In genomic region chr8:124926351-124926771, GRCm38 (mm10) we compare ENCODE assay signal across 8 mouse cellular contexts. TPM values are rescaled to one million over a fixed set of nuclear protein-coding genes. Genes with fewer than 3 reads are reported as not detected.
DNase-seq lines count a peak whose midpoint lies in the region; ATAC-seq and TF ChIP-seq lines count a peak whose summit lies in the region.

No protein-coding gene starts in this region.

- no peak overlapping the region for H3K4me3 ChIP-seq in hindbrain, postnatal 0 days (ENCODE audit: low read length)
- no peak overlapping the region for H3K4me3 ChIP-seq in hindbrain, embryonic 13.5 days
- no peak overlapping the region for H3K4me3 ChIP-seq in heart, embryonic 12.5 days
- H3K4me3 ChIP-seq in lung, postnatal 0 days (ENCODE audit: low read depth, low read length) = no peak overlapping the region

- H3K36me3 ChIP-seq in hindbrain, postnatal 0 days (ENCODE audit: insufficient read depth, low read length) = no peaks in the 10 kb centered on the region
- H3K36me3 ChIP-seq in hindbrain, embryonic 13.5 days = peaks cover 23% of the 10 kb centered on the region
- H3K36me3 ChIP-seq in heart, embryonic 12.5 days = peaks cover 10% of the 10 kb centered on the region; the same call in 1 of the 2 replicates
- no peaks in the 10 kb centered on the region for H3K36me3 ChIP-seq in lung, postnatal 0 days (ENCODE audit: insufficient read depth, low read length)

- WGBS in hindbrain, postnatal 0 days = 70% methylated on average over 10 of the region's 10 CpGs
- WGBS in hindbrain, embryonic 13.5 days = 82% methylated on average over 10 of the region's 10 CpGs
- WGBS in heart, embryonic 12.5 days = 24% methylated on average over 10 of the region's 10 CpGs
- 28% methylated on average over 10 of the region's 10 CpGs for WGBS in lung, postnatal 0 days

- peak; percentile 62; the same call in 1 of the 2 replicates for ATAC-seq in hindbrain, postnatal 0 days
- no peak for ATAC-seq in hindbrain, embryonic 13.5 days (ENCODE audit: low FRiP score)
- ATAC-seq in heart, embryonic 12.5 days (ENCODE audit: insufficient number of reproducible peaks, low FRiP score) = peak; percentile 46
- peak; percentile 82 for ATAC-seq in lung, postnatal 0 days
- no peak for ATAC-seq in megakaryocyte-erythroid progenitor cell, adult 5-6 weeks (replicated peaks; ENCODE audit: low FRiP score, low TSS enrichment, poor library complexity, severe bottlenecking)
- no peak for ATAC-seq in frontal cortex, adult (ENCODE audit: low TSS enrichment)

- H3K9me3 ChIP-seq in hindbrain, postnatal 0 days (ENCODE audit: low read length) = no peaks in the 10 kb centered on the region
- no peaks in the 10 kb centered on the region for H3K9me3 ChIP-seq in hindbrain, embryonic 13.5 days
- no peaks in the 10 kb centered on the region for H3K9me3 ChIP-seq in heart, embryonic 12.5 days (replicated peaks)
- H3K9me3 ChIP-seq in lung, postnatal 0 days (ENCODE audit: low read length) = no peaks in the 10 kb centered on the region

- H3K4me1 ChIP-seq in hindbrain, postnatal 0 days (ENCODE audit: insufficient read depth, low read length) = no peaks in the 10 kb centered on the region
- H3K4me1 ChIP-seq in hindbrain, embryonic 13.5 days (replicated peaks) = peaks cover 27% of the 10 kb centered on the region
- H3K4me1 ChIP-seq in heart, embryonic 12.5 days (replicated peaks) = peaks cover 86% of the 10 kb centered on the region
- H3K4me1 ChIP-seq in lung, postnatal 0 days (ENCODE audit: insufficient read depth, low read depth, low read length) = peaks cover 5% of the 10 kb centered on the region

- no peak for TF ChIP-seq EP300 in lung, postnatal 0 days (IDR thresholded peaks at IDR 0.05)

- no peak for TF ChIP-seq CTCF in hindbrain, postnatal 0 days (IDR thresholded peaks at IDR 0.05; ENCODE audit: low read depth)
- no peak for TF ChIP-seq CTCF in lung, postnatal 0 days (IDR thresholded peaks at IDR 0.05)

- H3K27ac ChIP-seq in hindbrain, postnatal 0 days = no peak overlapping the region
- H3K27ac ChIP-seq in hindbrain, embryonic 13.5 days = no peak overlapping the region
- H3K27ac ChIP-seq in heart, embryonic 12.5 days (ENCODE audit: poor library complexity, severe bottlenecking) = peak overlapping the region; percentile 78
- H3K27ac ChIP-seq in lung, postnatal 0 days (ENCODE audit: low read length) = no peak overlapping the region

- no peak overlapping the region for H3K9ac ChIP-seq in hindbrain, postnatal 0 days (replicated peaks; ENCODE audit: low read length)
- H3K9ac ChIP-seq in hindbrain, embryonic 13.5 days = no peak overlapping the region
- no peak overlapping the region for H3K9ac ChIP-seq in heart, embryonic 12.5 days
- no peak overlapping the region for H3K9ac ChIP-seq in lung, postnatal 0 days (replicated peaks; ENCODE audit: low read depth)

- H3K27me3 ChIP-seq in hindbrain, postnatal 0 days (ENCODE audit: insufficient read depth, low read length) = no peaks in the 10 kb centered on the region
- H3K27me3 ChIP-seq in hindbrain, embryonic 13.5 days = no peaks in the 10 kb centered on the region
- H3K27me3 ChIP-seq in heart, embryonic 12.5 days (replicated peaks) = no peaks in the 10 kb centered on the region
- no peaks in the 10 kb centered on the region for H3K27me3 ChIP-seq in lung, postnatal 0 days (replicated peaks; ENCODE audit: insufficient read depth, low read length)

- DNase-seq in hindbrain, postnatal 0 days (ENCODE audit: low spot score) = peak; percentile 59
- DNase-seq in NIH3T3 (ENCODE audit: low read depth) = peak; percentile 99
- peak; percentile 48 for DNase-seq in lung, postnatal 0 days (ENCODE audit: low spot score)
- no peak for DNase-seq in cerebellum, adult 8-10 months

- no peak overlapping the region for H3K4me2 ChIP-seq in hindbrain, postnatal 0 days (ENCODE audit: low read depth, low read length)
- no peak overlapping the region for H3K4me2 ChIP-seq in hindbrain, embryonic 13.5 days
- H3K4me2 ChIP-seq in heart, embryonic 12.5 days = peak overlapping the region; percentile 7
- H3K4me2 ChIP-seq in lung, postnatal 0 days (replicated peaks; ENCODE audit: low read depth, low read length) = no peak overlapping the region

RNA-seq across cellular contexts. Expression of gene Egln1, which starts 22.8 kb away (rescaled TPM):
- total RNA-seq in hindbrain, postnatal 0 days (2014; rRNA removed) = 41.6 and 45.1 TPM in 2 replicates
- polyA plus RNA-seq in hindbrain, postnatal 0 days (2015; fragmentation: Nextera tagmentation; extraction: Ambion mirVana) = 13.5 and 14.1 TPM in 2 replicates
- 16.9 and 17.2 TPM in 2 replicates for polyA plus RNA-seq in hindbrain, embryonic 13.5 days (2015; fragmentation: Nextera tagmentation; extraction: Ambion mirVana)
- polyA plus RNA-seq in heart, embryonic 12.5 days (2016; fragmentation: Nextera tagmentation; extraction: Ambion mirVana) = 16.5 and 18.6 TPM in 2 replicates
- 7.7 and 8.8 TPM in 2 replicates for polyA plus RNA-seq in lung, postnatal 0 days (2015; fragmentation: Nextera tagmentation; extraction: Ambion mirVana)
- total RNA-seq in megakaryocyte-erythroid progenitor cell, adult 5-6 weeks (2014; fragmentation: Nextera tagmentation) = 12.8 and 16.6 TPM in 2 replicates
- 11.7 and 13.6 TPM in 2 replicates for total RNA-seq in megakaryocyte-erythroid progenitor cell, adult 5-6 weeks (2017)

RNA-seq across cellular contexts. Expression of gene Sprtn, which starts 28.7 kb away (rescaled TPM):
- 10.6 and 11.6 TPM in 2 replicates for total RNA-seq in hindbrain, postnatal 0 days (2014; rRNA removed)
- 5.8 and 6.0 TPM in 2 replicates for polyA plus RNA-seq in hindbrain, postnatal 0 days (2015; fragmentation: Nextera tagmentation; extraction: Ambion mirVana)
- polyA plus RNA-seq in hindbrain, embryonic 13.5 days (2015; fragmentation: Nextera tagmentation; extraction: Ambion mirVana) = 9.5 and 10.6 TPM in 2 replicates
- 10.4 and 10.9 TPM in 2 replicates for polyA plus RNA-seq in heart, embryonic 12.5 days (2016; fragmentation: Nextera tagmentation; extraction: Ambion mirVana)
- 6.9 TPM in 2 replicates for polyA plus RNA-seq in lung, postnatal 0 days (2015; fragmentation: Nextera tagmentation; extraction: Ambion mirVana)
- total RNA-seq in megakaryocyte-erythroid progenitor cell, adult 5-6 weeks (2014; fragmentation: Nextera tagmentation) = 21.6 and 29.3 TPM in 2 replicates
- total RNA-seq in megakaryocyte-erythroid progenitor cell, adult 5-6 weeks (2017) = 21.5 and 21.7 TPM in 2 replicates

RNA-seq across cellular contexts. Expression of gene Exoc8, which starts 28.9 kb away (rescaled TPM):
- 28.3 and 36.8 TPM in 2 replicates for total RNA-seq in hindbrain, postnatal 0 days (2014; rRNA removed)
- polyA plus RNA-seq in hindbrain, postnatal 0 days (2015; fragmentation: Nextera tagmentation; extraction: Ambion mirVana) = 10.8 and 10.9 TPM in 2 replicates
- 13.2 and 13.8 TPM in 2 replicates for polyA plus RNA-seq in hindbrain, embryonic 13.5 days (2015; fragmentation: Nextera tagmentation; extraction: Ambion mirVana)
- 10.1 and 10.3 TPM in 2 replicates for polyA plus RNA-seq in heart, embryonic 12.5 days (2016; fragmentation: Nextera tagmentation; extraction: Ambion mirVana)
- polyA plus RNA-seq in lung, postnatal 0 days (2015; fragmentation: Nextera tagmentation; extraction: Ambion mirVana) = 7.0 and 7.7 TPM in 2 replicates
- total RNA-seq in megakaryocyte-erythroid progenitor cell, adult 5-6 weeks (2014; fragmentation: Nextera tagmentation) = 10.5 and 12.0 TPM in 2 replicates
- total RNA-seq in megakaryocyte-erythroid progenitor cell, adult 5-6 weeks (2017) = 11.8 and 14.8 TPM in 2 replicates

Comparison
In these comparisons a context has a peak if more than half of its experiments do, and no peak if none do; other contexts are left out.
1. ATAC-seq: peak in hindbrain, postnatal 0 days (single experiment), heart, embryonic 12.5 days (single experiment) and lung, postnatal 0 days (single experiment); none in hindbrain, embryonic 13.5 days (single experiment), megakaryocyte-erythroid progenitor cell, adult 5-6 weeks (single experiment) and frontal cortex, adult (single experiment).